Mouse (Mus musculus) bone marrow macrophage, adult 2 months (primary cell): ENCODE measurements at regions not wholly inside any gene's neighbourhood (a gene's known extent, or its start where the extent isn't known, plus 50 kb on each side); places are given as distances from the start of the nearest gene placed in this dataset.
"Not testable (repeated sequence)": the region's sequence is repeated elsewhere in the genome, so short reads cannot be mapped to it uniquely, and the experiment has no call there.

Experiments
- CTCF ChIP-seq: IDR thresholded peaks from 2 replicates; pipeline ENCODE4 v1.5.1; 2012; ENCODE audit warnings: low read depth, mild to moderate bottlenecking, low read length, moderate library complexity
- POLR2A ChIP-seq: IDR thresholded peaks from 2 replicates; pipeline ENCODE4 v1.6.1; 2012; ENCODE audit warnings: mild to moderate bottlenecking, low read depth, low read length, borderline replicate concordance

DNA sequence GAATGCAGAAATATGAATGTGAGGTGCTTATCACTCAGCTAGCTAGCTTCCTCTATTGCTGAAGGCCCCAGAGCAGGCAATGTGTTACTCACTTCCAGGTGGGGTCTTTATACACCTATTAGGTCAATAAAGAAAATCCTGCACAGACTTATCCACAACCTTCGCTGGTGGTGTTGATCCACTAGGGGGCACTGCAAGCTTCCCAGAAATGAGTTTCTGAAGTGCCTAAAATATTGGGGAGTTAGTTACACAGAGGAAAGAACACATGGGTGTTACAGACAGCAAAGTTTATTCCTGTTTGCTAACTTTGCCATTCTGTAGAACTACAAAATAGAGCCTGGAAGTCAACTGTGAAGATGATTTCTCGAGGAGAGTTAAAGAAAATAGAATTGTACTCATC, 836.9 kb downstream of the Dad1 start:
- not testable (repeated sequence) for TF ChIP-seq CTCF, POLR2A
